Mouse (Mus musculus) c-Kit-positive CD71-negative TER-119-negative erythroid progenitor cells, embryonic 14.5 days (primary cell): ENCODE data around the gene Gnat1.

ENCODE experiments used
- DNase-seq: peaks from one replicate; pipeline ENCODE4 v3.0.0-alpha.2; 2013; ENCODE audit warnings: low read depth

The Gnat1 gene

GRCm38 (mm10) chr9:107626158-107626843, 53.2 kb downstream of the Gnat1 start:
- no peak for DNase-seq

- no peak for DNase-seq
Measured at GRCm38 (mm10) chr9:107625351-107626128, 54.0 kb downstream of the Gnat1 start.

- no peak for DNase-seq
Measured at GRCm38 (mm10) chr9:107624951-107625350, 54.6 kb downstream of the Gnat1 start.

GRCm38 (mm10) chr9:107624539-107624938, 55.0 kb downstream of the Gnat1 start:
- DNase-seq: no peak
